Mouse (Mus musculus) layer of hippocampus, postnatal 25 days (tissue): Measurements from ENCODE around the gene Aox3. TPM values are rescaled to one million over a fixed set of nuclear protein-coding genes. Genes with fewer than 3 reads are reported as not detected.

Experiments used
- DNase-seq, 2 experiments: peaks; one replicate each; pipeline ENCODE4 v3.0.0; 2022; ENCODE audit warnings: mixed read lengths in 2 of 2, low spot score in 1 of 2; ENCODE audit errors: extremely low spot score in 1 of 2
- total RNA-seq, 2 experiments: library from RNA; stranded (reverse); gene quantifications; 2 replicates each; pipeline ENCODE4 v1.2.3; 2021

Aox3 gene
- total RNA-seq, 2 experiments from 2014 or later: 2.1 to 2.5 TPM

DNA sequence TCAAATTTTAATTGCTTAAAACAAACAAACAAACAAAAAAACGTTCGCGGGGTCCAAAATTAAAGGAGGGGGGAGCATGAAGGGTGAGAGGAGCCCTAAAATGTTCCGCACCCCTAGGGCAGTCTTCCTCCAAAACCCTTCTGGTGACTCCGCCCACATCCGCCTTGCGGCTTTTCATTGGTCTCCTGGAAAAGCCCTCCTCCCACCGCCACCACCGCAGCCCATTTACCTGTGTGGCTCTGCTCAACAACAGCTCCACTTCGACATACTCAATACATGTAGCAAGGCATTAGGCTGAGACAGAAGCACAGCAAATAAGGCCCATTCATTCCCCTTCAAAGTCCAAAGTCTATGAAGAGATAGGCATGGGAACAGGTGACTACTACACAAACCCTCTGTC lies 82.6 kb downstream of the Aox3 start:
- no peak for DNase-seq

DNA sequence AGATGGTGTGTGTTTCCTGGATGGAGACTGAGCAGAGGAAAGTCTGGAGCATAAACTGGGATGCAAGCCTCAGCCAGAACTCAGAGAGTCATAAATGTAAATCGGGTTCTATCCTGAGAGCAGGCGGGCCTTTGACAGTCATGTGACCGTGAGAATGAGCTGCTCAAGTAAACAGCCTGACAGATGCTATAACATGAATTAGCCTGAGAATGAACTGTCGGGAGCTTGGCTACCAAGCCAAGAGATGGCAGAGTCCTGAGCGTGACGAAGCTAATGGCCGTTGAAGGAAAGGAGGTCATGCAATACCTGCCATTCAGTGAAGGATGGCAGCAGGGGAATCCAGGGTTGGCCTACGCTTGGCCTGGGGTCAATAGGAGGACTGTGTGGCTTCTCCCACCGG lies 84.1 kb downstream of the Aox3 start:
- no peak for DNase-seq

DNA sequence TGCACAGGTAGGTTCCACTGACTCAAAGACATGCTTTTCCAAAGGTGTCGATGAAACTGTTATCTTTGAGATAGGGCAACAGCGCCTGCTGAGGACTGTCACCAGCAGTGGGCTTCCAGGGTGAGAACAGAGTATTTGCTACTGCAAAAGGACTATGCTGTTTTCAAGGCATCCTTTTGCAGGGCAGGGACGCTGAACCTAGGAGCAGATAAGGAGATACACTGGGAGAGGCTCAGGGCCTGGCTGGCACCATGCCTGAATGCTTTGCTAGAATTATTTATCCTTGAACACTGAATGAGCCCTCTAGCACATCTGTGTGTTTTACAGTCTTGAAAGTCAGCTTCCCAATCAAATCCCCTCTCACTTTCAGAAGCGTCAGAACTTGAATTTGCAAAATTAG lies 85.5 kb downstream of the Aox3 start:
- DNase-seq: no peak

DNA sequence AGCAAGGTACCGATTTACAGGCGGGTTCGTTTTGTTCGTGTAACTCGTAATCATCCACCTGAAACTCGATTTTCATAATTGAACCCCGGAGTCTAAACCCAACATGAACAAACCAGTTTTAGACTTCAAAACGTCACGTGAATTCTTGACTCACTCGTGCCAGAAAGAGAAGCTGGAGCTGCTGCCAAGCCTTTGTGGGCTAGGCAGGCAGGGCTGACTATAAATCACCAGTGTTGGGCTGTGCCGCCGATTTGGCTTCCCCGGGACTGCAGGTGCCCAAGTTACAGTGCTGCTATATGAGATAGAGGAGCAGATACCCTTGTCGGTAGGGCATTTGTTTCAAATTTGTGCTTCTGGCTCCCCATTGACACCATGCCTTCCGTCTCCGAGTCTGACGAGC lies 97.3 kb downstream of the Aox3 start, which contains the start of gene Aox4:
Gene Aox4 (plus strand): TSS at position 195 of the 400 bp plus-strand sequence.
- peak; percentile 20 to 29 for DNase-seq

DNA sequence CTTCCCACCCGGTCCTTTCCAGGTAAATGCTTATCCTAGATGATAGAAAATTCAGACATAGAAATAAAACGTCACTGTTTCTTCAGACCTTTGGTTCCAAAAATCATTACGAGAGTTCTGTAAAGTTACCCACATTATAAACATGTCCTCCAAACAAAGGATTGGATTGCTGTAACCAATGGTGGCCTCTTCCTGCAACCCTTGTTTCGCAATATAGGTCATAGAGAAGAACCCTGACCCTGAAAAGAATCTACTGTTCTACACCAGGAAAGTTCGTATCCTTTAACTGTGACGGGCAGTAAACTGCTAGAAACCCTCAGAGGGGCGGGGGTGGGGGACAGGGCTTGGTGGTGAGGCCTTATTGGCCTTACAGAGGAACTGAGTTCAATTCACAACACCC lies 99.9 kb downstream of the Aox3 start:
- no peak for DNase-seq

DNA sequence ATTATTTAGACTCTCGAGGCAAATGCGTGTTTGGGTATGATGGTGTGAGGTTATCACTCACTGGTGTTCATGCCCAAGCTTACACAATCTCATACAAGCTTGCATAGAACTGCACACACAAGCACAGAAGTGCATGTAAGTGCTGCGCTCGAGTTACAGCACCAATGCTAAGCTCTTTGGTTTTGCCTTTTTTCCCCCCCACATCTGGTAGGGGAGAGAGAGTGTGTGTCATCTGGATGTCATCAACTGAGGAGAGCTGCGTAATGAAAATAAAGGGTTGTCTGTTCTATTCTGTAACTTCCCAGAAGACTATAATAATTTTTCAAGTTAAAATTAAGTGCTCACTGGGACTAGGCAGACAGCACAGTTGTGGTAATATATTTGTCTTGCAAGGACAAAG lies 100.9 kb downstream of the Aox3 start:
- no peak for DNase-seq

DNA sequence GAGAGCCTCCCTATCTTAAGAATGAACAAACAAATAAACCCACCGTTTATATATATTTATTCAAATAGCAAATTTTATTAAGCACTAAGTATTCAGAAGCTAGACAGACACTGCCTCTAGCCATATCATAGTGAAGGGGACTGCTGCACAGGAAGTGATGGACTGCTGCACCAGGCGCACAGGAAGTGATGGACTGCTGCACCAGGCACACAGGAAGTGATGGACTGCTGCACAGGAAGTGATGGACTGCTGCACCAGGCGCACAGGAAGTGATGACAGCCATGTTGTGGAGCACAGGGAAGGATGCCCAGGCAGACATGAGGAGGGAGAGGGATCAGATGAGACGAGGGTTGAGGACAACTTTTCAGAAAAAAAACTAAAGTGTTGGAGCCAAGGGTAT lies 102.4 kb downstream of the Aox3 start:
- no peak for DNase-seq

DNA sequence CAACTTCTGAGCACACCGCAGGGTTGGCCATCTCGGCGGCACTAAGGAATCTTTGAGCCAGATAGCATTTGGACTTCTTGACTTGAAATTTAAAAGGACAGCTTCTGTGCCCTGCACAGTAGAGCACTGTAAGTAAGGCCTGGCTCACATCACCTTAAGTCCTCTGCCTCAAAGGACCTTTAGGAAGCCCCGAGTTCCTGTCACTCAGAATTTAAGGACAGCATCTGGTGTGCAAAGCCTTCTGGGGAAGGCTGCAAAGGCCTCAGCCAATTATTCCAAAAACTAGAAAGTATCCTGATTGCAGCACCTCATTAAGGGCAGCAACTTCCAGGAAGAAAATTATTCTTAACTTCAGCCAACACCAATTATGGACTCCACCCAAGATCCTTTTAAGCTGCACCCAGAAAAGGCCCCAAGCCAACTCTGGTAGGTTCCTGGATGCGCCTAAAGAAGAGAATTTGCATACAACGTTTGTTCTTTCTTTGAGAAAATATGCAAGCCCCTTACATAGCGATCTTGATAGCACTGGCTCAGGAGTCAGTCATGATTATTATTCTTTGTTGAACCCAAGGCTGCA lies 103.1 kb downstream of the Aox3 start:
- DNase-seq: no peak

DNA sequence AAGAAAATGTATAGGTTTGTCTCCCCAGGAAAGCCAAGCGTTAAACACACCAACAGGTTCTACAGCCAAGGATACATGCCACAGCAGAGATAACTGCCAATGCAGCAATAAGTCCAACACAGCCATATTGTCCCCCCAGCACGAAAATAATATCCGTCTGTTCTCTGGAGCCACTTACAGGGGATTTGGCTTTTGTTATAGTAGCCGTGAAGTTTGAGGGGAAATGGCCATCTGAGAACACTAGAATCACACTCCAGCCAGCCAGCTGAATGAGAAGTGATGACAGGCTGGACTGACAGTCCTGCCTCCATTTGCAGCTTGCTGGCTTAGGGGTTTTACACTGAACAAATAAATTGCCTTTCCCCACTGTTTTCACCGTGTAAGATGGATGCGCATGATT lies 108.1 kb downstream of the Aox3 start:
- DNase-seq: no peak

DNA sequence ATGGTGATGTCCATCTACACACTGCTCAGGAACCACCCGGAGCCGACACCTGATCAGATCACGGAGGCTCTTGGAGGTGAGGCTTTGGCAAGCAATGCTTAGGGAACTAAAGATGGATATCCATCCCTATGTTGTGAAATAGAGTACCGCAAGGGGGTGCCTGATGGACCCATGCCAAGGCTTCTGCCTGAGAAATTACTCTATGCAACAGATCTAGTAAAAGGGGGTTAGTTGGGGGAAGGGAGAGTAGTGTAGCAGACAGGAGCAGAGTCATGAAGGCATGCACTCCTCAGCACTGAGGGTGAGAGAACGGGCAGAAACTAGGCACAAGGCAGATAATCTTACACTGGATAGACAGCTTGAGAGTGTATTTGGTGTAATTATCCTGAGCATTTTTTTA lies 108.9 kb downstream of the Aox3 start:
- no peak for DNase-seq

DNA sequence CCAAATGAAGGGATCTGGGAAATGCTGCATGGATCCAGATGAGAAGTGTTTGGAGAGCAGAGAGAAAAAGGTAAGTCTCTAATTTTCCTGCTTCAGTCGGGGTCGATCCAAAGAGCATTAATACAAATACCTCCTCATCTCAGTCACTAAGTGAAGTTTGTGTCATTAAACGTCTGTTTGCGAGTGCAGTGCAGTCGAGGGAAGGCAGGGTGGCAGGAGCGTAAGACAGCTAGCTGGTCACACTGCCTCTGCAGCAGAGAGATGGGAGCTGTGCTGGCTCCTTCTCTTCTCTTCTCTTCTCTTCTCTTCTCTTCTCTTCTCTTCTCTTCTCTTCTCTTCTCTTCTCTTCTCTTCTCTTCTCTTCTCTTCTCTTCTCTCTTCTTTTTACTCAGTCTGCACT lies 115.2 kb downstream of the Aox3 start:
- DNase-seq: no peak

DNA sequence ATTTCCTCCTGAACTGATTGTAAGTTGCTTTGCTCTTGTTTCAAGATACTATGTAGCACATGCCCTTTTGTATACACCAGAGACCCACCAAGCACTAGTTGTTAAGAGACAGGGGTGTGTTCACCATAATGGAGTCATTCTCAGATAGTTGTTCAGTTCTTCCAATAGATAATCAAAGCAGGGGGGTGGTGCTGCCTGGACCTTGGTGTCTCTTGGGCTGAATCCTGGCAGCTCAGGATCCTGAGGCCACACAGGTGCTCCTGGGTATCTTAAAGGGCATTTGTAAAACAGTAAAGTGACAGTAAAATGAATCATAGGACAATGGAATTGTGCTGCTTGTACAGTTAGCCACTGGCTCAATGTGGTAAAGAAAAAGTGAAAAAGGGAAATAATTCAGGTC lies 116.0 kb downstream of the Aox3 start:
- no peak for DNase-seq

DNA sequence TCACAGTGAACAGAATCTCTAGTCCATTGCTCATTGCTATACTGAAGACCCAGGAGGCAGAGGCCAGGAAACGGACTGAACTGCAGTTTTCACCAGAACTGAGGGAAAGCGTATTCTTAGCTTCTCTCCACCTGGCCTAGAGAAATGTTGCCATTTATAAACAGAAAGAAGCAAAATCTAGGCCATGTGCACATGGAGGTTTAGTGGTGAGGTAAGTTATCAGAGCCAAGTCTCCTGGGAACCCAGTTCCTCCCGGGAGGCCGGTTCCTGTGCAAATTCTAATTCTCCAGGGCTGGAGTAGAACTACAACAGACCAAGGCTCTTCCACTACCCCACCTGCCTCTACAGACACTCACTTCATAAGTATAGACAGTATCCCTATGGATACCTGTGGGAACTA lies 116.8 kb downstream of the Aox3 start:
- DNase-seq: no peak

DNA sequence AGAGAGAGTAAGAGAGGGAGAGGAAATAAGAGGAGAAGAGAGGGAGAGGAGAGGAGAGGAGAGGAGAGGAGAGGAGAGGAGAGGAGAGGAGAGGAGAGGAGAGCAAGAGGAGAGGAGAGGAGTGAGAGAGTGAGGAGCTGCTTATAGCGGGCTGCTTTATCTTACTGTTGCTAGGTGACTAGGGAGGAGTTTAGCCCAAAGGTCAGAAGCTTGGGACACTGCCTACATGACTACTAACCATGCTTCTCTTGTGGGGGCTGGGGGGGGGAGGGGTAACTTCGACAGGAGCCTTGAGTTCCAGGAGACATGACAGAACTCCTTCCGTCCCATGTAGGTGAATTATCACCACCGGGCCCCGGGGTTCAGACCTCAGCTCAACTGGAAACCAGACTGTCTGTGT lies 117.6 kb downstream of the Aox3 start:
- no peak for DNase-seq

DNA sequence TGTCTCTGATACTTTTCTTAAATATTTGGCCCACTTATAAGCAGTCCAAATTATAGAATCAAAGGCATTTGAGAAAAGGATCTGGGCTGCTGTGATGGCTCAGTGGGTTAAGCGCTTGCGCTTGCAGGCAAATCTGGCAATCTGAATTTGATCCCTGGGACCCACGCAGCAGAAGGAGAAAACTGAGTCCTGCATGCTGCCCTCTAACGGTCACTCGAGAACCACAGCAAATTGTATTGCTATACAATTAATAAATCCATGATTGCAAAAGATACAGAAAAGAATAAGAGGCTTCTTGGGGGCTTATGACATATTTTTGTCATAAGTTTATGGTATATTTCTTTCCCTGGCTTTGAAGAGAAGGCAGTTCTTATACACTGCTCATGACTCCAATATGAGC lies 122.5 kb downstream of the Aox3 start:
- no peak for DNase-seq

DNA sequence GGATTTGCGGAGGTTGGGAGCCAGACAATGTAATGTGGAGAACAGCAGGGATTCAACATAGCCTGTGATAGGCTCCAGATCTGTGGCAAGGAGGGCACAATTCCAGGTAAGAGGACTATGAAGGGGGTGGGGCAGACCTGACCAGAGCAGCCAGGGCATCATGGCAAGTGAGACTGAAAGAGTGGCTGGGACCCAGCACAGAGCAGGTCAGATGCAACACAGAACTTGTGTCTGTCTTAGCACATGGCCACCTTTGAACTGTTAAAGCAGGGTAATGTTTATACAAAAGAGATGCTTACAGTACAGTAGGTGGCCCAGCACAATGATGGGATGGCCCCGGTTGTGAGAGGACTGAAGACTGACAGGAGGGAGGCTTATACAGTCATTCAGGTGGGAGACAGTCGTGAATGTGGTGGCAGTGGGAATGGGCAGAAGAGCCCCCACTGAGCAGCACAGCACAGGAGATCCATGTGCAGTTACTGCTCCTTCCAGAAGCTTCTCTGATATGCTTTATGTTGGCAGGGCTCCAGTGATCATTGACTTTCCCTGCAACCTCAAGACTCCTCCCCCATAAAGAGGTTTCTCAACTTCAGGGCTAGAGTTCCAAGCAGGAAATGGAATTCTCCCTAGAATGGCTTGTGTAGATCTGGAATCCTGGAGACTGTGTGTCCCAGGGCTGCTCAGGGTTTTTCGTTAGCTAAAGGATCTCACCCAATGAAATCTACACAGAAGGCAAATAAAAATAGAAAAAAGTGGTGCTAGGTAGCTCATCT lies 124.8 kb downstream of the Aox3 start:
- DNase-seq: no peak

DNA sequence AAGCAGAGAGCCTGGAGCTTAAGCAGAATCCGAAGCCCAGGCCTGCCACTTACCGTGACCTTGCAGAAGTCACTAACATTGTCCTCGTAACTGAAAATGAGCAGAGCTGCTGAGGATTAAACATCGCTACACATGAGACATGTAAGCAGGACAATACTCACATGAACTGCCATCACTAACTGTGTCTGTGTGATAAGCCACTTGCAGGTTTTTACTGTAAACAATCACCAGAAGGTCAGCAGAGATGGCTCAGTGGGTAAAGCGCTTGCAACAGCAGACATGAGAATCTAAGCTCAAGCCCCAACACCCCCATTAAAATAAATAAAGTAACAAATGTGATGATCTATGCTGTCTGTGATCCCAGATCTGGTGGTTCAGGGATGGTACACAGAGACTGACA lies 125.5 kb downstream of the Aox3 start:
- no peak for DNase-seq

DNA sequence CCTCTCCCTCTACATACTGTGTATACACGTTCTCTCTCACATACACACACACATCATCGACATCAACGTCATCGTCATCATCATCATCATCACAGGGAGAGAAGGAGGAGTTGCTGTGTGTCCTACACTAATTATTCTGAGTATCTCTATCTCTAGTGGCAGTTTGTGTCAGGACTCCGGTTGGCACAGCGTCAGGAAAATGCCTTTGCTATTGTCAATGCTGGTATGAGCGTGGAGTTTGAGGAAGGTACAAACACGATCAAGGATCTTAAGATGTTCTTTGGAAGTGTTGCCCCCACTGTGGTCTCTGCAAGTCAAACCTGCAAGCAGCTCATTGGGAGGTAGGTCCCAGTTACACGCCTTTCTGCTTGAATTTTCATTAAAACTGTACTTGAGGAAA lies 126.0 kb downstream of the Aox3 start:
- no peak for DNase-seq

DNA sequence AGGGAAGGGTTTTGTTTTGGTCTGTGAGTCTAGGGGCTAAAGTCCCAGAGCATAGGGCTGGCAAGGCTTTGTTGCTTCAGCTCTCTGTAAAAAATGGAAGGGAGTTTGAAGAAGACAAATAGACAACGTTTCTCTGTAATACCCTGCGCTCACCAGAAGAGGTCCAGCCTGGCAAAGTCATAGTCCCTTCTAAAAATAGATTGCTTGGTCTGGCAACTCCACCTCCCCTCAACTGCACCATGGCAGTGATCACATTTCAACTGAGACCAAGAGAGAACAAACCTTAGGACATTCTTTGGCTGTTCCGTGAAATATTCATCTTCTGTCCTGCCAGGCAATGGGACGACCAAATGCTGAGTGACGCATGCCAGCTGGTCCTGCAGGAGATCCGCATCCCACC lies 127.4 kb downstream of the Aox3 start:
- DNase-seq: no peak

DNA sequence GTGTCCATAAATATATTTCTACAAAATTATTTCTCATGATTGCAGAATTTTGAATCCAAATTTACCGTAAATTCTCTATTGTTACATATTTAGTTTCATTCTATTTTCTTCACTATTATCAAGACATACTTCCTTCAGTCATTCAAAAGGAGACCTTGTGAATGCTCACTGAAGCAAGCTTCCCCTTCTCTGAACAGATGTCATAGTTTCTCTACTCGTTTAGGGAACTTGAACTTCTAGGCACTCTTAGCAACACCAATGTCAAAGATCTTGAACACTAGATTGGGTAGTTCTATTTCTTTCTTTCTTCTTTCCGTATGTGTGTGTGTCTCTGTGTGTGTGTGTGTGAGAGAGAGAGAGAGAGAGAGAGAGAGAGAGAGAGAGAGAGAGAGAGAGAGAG lies 131.6 kb downstream of the Aox3 start:
- DNase-seq: no peak

DNA sequence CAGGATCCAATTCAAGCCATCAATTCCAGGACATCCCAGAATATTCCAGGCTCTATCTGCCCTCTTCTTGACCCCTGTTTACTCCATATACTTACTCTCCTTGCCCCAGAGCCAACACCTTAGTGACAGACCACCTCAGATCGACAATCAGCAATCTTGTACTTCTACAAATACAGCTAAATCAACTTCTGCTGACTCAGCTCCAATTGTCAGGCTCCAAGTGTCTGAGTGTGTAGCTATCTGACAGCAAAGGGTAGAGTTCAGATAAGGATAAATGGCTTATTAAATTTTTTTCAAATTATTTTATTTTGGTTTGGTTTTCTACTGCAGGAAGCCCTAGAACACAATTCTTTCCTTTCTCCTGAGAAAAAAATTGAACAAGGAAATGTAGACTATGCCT lies 135.6 kb downstream of the Aox3 start:
- no peak for DNase-seq
